Mouse (Mus musculus) cerebellum, postnatal 10 days (tissue): Measurements from ENCODE around the gene Csnk2b.

ENCODE experiments used
- DNase-seq, 2 experiments: peaks; one replicate each; pipeline ENCODE4 v3.0.0; 2021; ENCODE audit warnings: mixed read lengths in 2 of 2

Csnk2b gene

GRCm38 (mm10) chr17:35121871-35122303 lies at the start of gene Csnk2b:
Gene Csnk2b (minus strand): TSS chr17:35122053.
- peak; percentile 85 for DNase-seq

GRCm38 (mm10) chr17:35168541-35169207 lies 46.8 kb upstream of the Csnk2b start:
- peak; percentile 47 to 73 for DNase-seq

GRCm38 (mm10) chr17:35167794-35168193 lies 45.9 kb upstream of the Csnk2b start:
- DNase-seq: no peak

GRCm38 (mm10) chr17:35166352-35167035 lies 44.6 kb upstream of the Csnk2b start:
- peak; percentile 84 to 87 for DNase-seq

- DNase-seq: no peak
These were observed 43.8 kb upstream of the Csnk2b start for GRCm38 (mm10) chr17:35165451-35166155.

- DNase-seq: peak; percentile 99
These were observed 43.0 kb upstream of the Csnk2b start, which contains the start of gene Prrc2a for GRCm38 (mm10) chr17:35164568-35165450. Gene Prrc2a (minus strand): TSS chr17:35164897.

GRCm38 (mm10) chr17:35164218-35164567 lies 42.3 kb upstream of the Csnk2b start:
- DNase-seq: no peak

- peak in 1 of 2 experiments; percentile 53 for DNase-seq
These were observed 41.7 kb upstream of the Csnk2b start for GRCm38 (mm10) chr17:35163326-35164081.

GRCm38 (mm10) chr17:35162730-35163129 lies 40.9 kb upstream of the Csnk2b start:
- DNase-seq: peak; percentile 60 to 63

- no peak for DNase-seq
These were observed 40.3 kb upstream of the Csnk2b start for GRCm38 (mm10) chr17:35162121-35162520.

GRCm38 (mm10) chr17:35161421-35161820 lies 39.6 kb upstream of the Csnk2b start:
- no peak for DNase-seq

GRCm38 (mm10) chr17:35159638-35160037 lies 37.8 kb upstream of the Csnk2b start:
- no peak for DNase-seq

GRCm38 (mm10) chr17:35158850-35159593 lies 37.2 kb upstream of the Csnk2b start:
- no peak for DNase-seq

- no peak for DNase-seq
These were observed 35.9 kb upstream of the Csnk2b start for GRCm38 (mm10) chr17:35157661-35158175.

GRCm38 (mm10) chr17:35157254-35157653 lies 35.4 kb upstream of the Csnk2b start:
- no peak for DNase-seq

- no peak for DNase-seq
These were observed 34.8 kb upstream of the Csnk2b start for GRCm38 (mm10) chr17:35156461-35157200.

- DNase-seq: no peak
These were observed 33.6 kb upstream of the Csnk2b start for GRCm38 (mm10) chr17:35155451-35155850.

GRCm38 (mm10) chr17:35154616-35155015 lies 32.8 kb upstream of the Csnk2b start:
- DNase-seq: no peak

GRCm38 (mm10) chr17:35153931-35154330 lies 32.1 kb upstream of the Csnk2b start:
- DNase-seq: no peak

GRCm38 (mm10) chr17:35153077-35153476 lies 31.2 kb upstream of the Csnk2b start:
- DNase-seq: no peak
